Mouse (Mus musculus): ENCODE results near the gene Pard3b.

GRCm38 (mm10) chr1:61879706-61880470 lies 241.3 kb downstream of the Pard3b start:
- TF ChIP-seq FLI1 (IDR thresholded peaks at IDR 0.05; ENCODE audit: low read length) (no peak), GATA1 (IDR thresholded peaks at IDR 0.05; ENCODE audit: borderline replicate concordance, low read length) (no peak)

All from megakaryocyte, embryonic 14.5 days (primary cell).